Mouse (Mus musculus) brain, embryonic 14.5 days (tissue): ENCODE results near the gene Cpsf4.

Experiments used
- CTCF ChIP-seq: fragments of 200-500 bp; IDR thresholded peaks from 2 replicates; pipeline ENCODE4 v1.5.1; 2012; ENCODE audit warnings: inconsistent platforms, mild to moderate bottlenecking, moderate library complexity, borderline replicate concordance; ENCODE audit not compliant: insufficient read depth, insufficient read length; ENCODE audit errors: extremely low read depth
- POLR2A ChIP-seq: fragments of 200-500 bp; IDR thresholded peaks from 2 replicates; pipeline ENCODE4 v1.6.1; 2012; ENCODE audit warnings: mild to moderate bottlenecking, inconsistent platforms, borderline replicate concordance; ENCODE audit not compliant: poor library complexity, insufficient read depth, insufficient read length, severe bottlenecking; ENCODE audit errors: extremely low read depth

- TF ChIP-seq CTCF (no peak), POLR2A (no peak)
Measured at GRCm38 (mm10) chr5:145214679-145215078, 47.7 kb downstream of the Cpsf4 start.
